Mouse (Mus musculus) thymus, postnatal 14 days (tissue): ENCODE results near the gene Hps3.
"Not testable (repeated sequence)": the region's sequence is repeated elsewhere in the genome, so short reads cannot be mapped to it uniquely, and the experiment has no call there.

Experiments
- DNase-seq: peaks from one replicate; pipeline ENCODE4 v3.0.0; 2021

Hps3 gene

GRCm38 (mm10) chr3:20034719-20035404 is at the start of gene Hps3:
TSS of gene Hps3 (minus strand) at chr3:20035315.
- DNase-seq = peak; percentile 89

- no peak for DNase-seq
Observed at GRCm38 (mm10) chr3:20082161-20082560, 47.0 kb upstream of the Hps3 start.

GRCm38 (mm10) chr3:20076145-20077053 is 41.3 kb upstream of the Hps3 start:
- DNase-seq = no peak

GRCm38 (mm10) chr3:20058197-20058541 is 23.1 kb upstream of the Hps3 start:
- DNase-seq = no peak

GRCm38 (mm10) chr3:20057306-20058196 is 22.4 kb upstream of the Hps3 start, which contains the start of gene Hltf:
TSS of gene Hltf (plus strand) at chr3:20057811.
- peak; percentile 94 for DNase-seq

GRCm38 (mm10) chr3:20044736-20045135 is 9.6 kb upstream of the Hps3 start:
- not testable (repeated sequence) for DNase-seq

GRCm38 (mm10) chr3:20041461-20041860 is 6.3 kb upstream of the Hps3 start:
- not testable (repeated sequence) for DNase-seq

GRCm38 (mm10) chr3:20036069-20036468 is 954 bp upstream of the Hps3 start:
- DNase-seq = no peak

GRCm38 (mm10) chr3:20033761-20034718 is 1.1 kb downstream of the Hps3 start:
- no peak for DNase-seq

- no peak for DNase-seq
Observed at GRCm38 (mm10) chr3:20030807-20031206, 4.3 kb downstream of the Hps3 start.

GRCm38 (mm10) chr3:20028640-20029039 is 6.5 kb downstream of the Hps3 start:
- DNase-seq = no peak

GRCm38 (mm10) chr3:20027788-20028187 is 7.3 kb downstream of the Hps3 start:
- no peak for DNase-seq

GRCm38 (mm10) chr3:20026996-20027689 is 8.0 kb downstream of the Hps3 start:
- no peak for DNase-seq

GRCm38 (mm10) chr3:20026481-20026880 is 8.6 kb downstream of the Hps3 start:
- no peak for DNase-seq

GRCm38 (mm10) chr3:20023832-20024231 is 11.3 kb downstream of the Hps3 start:
- DNase-seq = no peak

- no peak for DNase-seq
Observed at GRCm38 (mm10) chr3:20018076-20018475, 17.0 kb downstream of the Hps3 start.

- no peak for DNase-seq
Observed at GRCm38 (mm10) chr3:20014454-20014853, 20.7 kb downstream of the Hps3 start.

GRCm38 (mm10) chr3:20010905-20011304 is 24.2 kb downstream of the Hps3 start:
- DNase-seq = not testable (repeated sequence)

- DNase-seq = no peak
Observed at GRCm38 (mm10) chr3:20010464-20010863, 24.7 kb downstream of the Hps3 start.

GRCm38 (mm10) chr3:20007759-20008158 is 27.4 kb downstream of the Hps3 start:
- no peak for DNase-seq

GRCm38 (mm10) chr3:20007275-20007674 is 27.8 kb downstream of the Hps3 start:
- no peak for DNase-seq
